Mouse (Mus musculus) CH12.LX (cell line): ENCODE measurements at regions not wholly inside any gene's neighbourhood (a gene's known extent, or its start where the extent isn't known, plus 50 kb on each side); places are given as distances from the start of the nearest gene placed in this dataset.

ENCODE experiments used
- DNase-seq: peaks from one replicate; pipeline ENCODE4 v3.0.0-alpha.2; 2013; ENCODE audit errors: extremely low read depth
- H3K27ac ChIP-seq: 2 replicates; pipeline ENCODE4 v1.5.1; 2012; ENCODE audit warnings: low read depth, mild to moderate bottlenecking, control low read depth, moderate library complexity; ENCODE audit not compliant: insufficient read depth
- H3K27me3 ChIP-seq: replicated peaks from 2 replicates; pipeline ENCODE3; 2012; ENCODE audit warnings: inconsistent platforms
- H3K36me3 ChIP-seq, 2 experiments: replicated peaks in 1 of 2; 2 replicates each; pipeline versions ENCODE3 to v1.6.1; 2012; ENCODE audit warnings: inconsistent platforms in 1 of 2, low read length in 1 of 2, mild to moderate bottlenecking in 1 of 2, mixed read lengths in 1 of 2, moderate library complexity in 1 of 2; ENCODE audit not compliant: control insufficient read depth in 1 of 2, insufficient read depth in 1 of 2
- H3K4me1 ChIP-seq, 2 experiments: 2 replicates each; pipeline ENCODE4 v1.6.1; 2012; ENCODE audit warnings: inconsistent platforms in 1 of 2, moderate library complexity in 1 of 2; ENCODE audit not compliant: insufficient read depth in 2 of 2, control insufficient read depth in 1 of 2
- H3K4me2 ChIP-seq: 2 replicates; pipeline ENCODE4 v1.6.1; 2012; ENCODE audit warnings: low read depth, mild to moderate bottlenecking, control low read depth; ENCODE audit not compliant: poor library complexity, insufficient read depth, severe bottlenecking
- H3K4me3 ChIP-seq, 3 experiments: fragments of 150-350 bp in 1 of 3; sonication (generic) in 1 of 3; replicated peaks in 1 of 3; 2 replicates each; pipeline versions ENCODE3 to v1.5.1; 2011 to 2012; ENCODE audit warnings: low read depth in 2 of 3, low read length in 2 of 3, mild to moderate bottlenecking in 2 of 3, moderate library complexity in 2 of 3, control low read depth in 1 of 3, improper control_type of control experiment in 1 of 3, inconsistent platforms in 1 of 3, mixed read lengths in 1 of 3; ENCODE audit not compliant: poor library complexity in 1 of 3
- H3K79me2 ChIP-seq: replicated peaks from 2 replicates; pipeline ENCODE4 v1.6.1; 2012; ENCODE audit warnings: mild to moderate bottlenecking, moderate library complexity; ENCODE audit not compliant: control insufficient read depth, poor library complexity, insufficient read depth, severe bottlenecking; ENCODE audit errors: extremely low read depth
- H3K9ac ChIP-seq: 2 replicates; pipeline ENCODE4 v1.6.1; 2012; ENCODE audit warnings: low read depth, mild to moderate bottlenecking, control low read depth, moderate library complexity; ENCODE audit not compliant: insufficient read depth
- H3K9me3 ChIP-seq: replicated peaks from 2 replicates; pipeline ENCODE3; 2012; ENCODE audit warnings: low read length, inconsistent platforms, mixed read lengths
- BHLHE40 ChIP-seq: IDR thresholded peaks from 2 replicates; pipeline ENCODE4 v1.6.1; 2011; ENCODE audit warnings: mild to moderate bottlenecking, low read depth, low read length, improper control_type of control experiment
- CHD1 ChIP-seq: IDR thresholded peaks from 2 replicates; pipeline ENCODE4 v1.6.1; 2012; ENCODE audit warnings: low read depth, low read length, improper control_type of control experiment, inconsistent platforms
- CTCF ChIP-seq, 2 experiments: IDR thresholded peaks in 1 of 2; conservative IDR thresholded peaks in 1 of 2; 2 replicates each; pipeline ENCODE4 v1.5.1; 2011 to 2012; ENCODE audit warnings: low read depth in 2 of 2, low read length in 2 of 2, improper control_type of control experiment in 1 of 2, inconsistent platforms in 1 of 2, mild to moderate bottlenecking in 1 of 2, moderate library complexity in 1 of 2
- ELF1 ChIP-seq: IDR thresholded peaks from 2 replicates; pipeline ENCODE4 v1.6.1; 2014; ENCODE audit warnings: low read depth, mild to moderate bottlenecking, inconsistent platforms, low read length, improper control_type of control experiment
- MEF2A ChIP-seq: IDR thresholded peaks from 2 replicates; pipeline ENCODE4 v1.6.1; 2014; ENCODE audit warnings: low read depth, mild to moderate bottlenecking, inconsistent platforms, low read length, improper control_type of control experiment, borderline replicate concordance
- MXI1 ChIP-seq: IDR thresholded peaks from 2 replicates; pipeline ENCODE4 v1.6.1; 2011; ENCODE audit warnings: mild to moderate bottlenecking, low read depth, low read length, improper control_type of control experiment
- MYC ChIP-seq: IDR thresholded peaks from 2 replicates; pipeline ENCODE4 v1.6.1; 2011; ENCODE audit warnings: low read depth, mild to moderate bottlenecking, improper control_type of control experiment, low read length
- NRF1 ChIP-seq: IDR thresholded peaks from 2 replicates; pipeline ENCODE4 v1.6.1; 2014; ENCODE audit warnings: low read depth, mild to moderate bottlenecking, inconsistent platforms, low read length, improper control_type of control experiment, moderate library complexity
- PAX5 ChIP-seq: IDR thresholded peaks from 2 replicates; pipeline ENCODE4 v1.6.1; 2012; ENCODE audit warnings: low read length, inconsistent platforms, mixed read lengths
- POLR2AphosphoS2 ChIP-seq: IDR thresholded peaks from 2 replicates; pipeline ENCODE4 v1.6.1; 2011; ENCODE audit warnings: low read depth, low read length, improper control_type of control experiment
- SMC3 ChIP-seq: IDR thresholded peaks from 2 replicates; pipeline ENCODE4 v1.6.1; 2011; ENCODE audit warnings: low read depth, low read length, improper control_type of control experiment
- TBP ChIP-seq: conservative IDR thresholded peaks from 2 replicates; pipeline ENCODE4 v1.6.1; 2011; ENCODE audit warnings: low read depth, low read length, improper control_type of control experiment
- TCF12 ChIP-seq: IDR thresholded peaks from 2 replicates; pipeline ENCODE4 v1.6.1; 2014; ENCODE audit warnings: low read depth, mild to moderate bottlenecking, inconsistent platforms, low read length, improper control_type of control experiment
- UBTF ChIP-seq: IDR thresholded peaks from 2 replicates; pipeline ENCODE4 v1.6.1; 2012; ENCODE audit warnings: low read depth, mild to moderate bottlenecking, inconsistent platforms, low read length, improper control_type of control experiment, moderate library complexity
- USF1 ChIP-seq: IDR thresholded peaks from 2 replicates; pipeline ENCODE4 v1.6.1; 2014; ENCODE audit warnings: low read depth, mild to moderate bottlenecking, inconsistent platforms, low read length, improper control_type of control experiment
- ZC3H11A ChIP-seq: IDR thresholded peaks from 2 replicates; pipeline ENCODE4 v1.6.1; 2012; ENCODE audit warnings: low read depth, mild to moderate bottlenecking, inconsistent platforms, low read length, improper control_type of control experiment
- ZMIZ1 ChIP-seq: IDR thresholded peaks from 2 replicates; pipeline ENCODE4 v1.6.1; 2012; ENCODE audit warnings: low read depth, mild to moderate bottlenecking, inconsistent platforms, low read length, improper control_type of control experiment
- ZNF384 ChIP-seq: IDR thresholded peaks from 2 replicates; pipeline ENCODE4 v1.6.1; 2012; ENCODE audit warnings: low read depth, low read length, improper control_type of control experiment, inconsistent platforms
- dilution Hi-C: fragments of 300-500 bp; cut with MboI; formaldehyde crosslinking; loops from 2 replicates; pipeline ENCODE4 v1.14.3; 2020; ENCODE audit warnings: low sequenced_read_pairs; ENCODE audit not compliant: extremely low pct_unique_long_range_greater_than_20kb, extremely low pct_ligation_motif_present
- in situ Hi-C: fragments of 300-500 bp; cut with MboI; formaldehyde crosslinking; loops from 3 replicates; pipeline ENCODE4 v1.14.3; 2019; ENCODE audit warnings: low sequenced_read_pairs, low pct_ligation_motif_present, low pct_unique_long_range_greater_than_20kb, mixed read lengths

- in situ Hi-C loops = no loop called here
- Histone ChIP-seq H3K4me2 (no peak overlapping the region), H3K4me1 (no peaks in the 10 kb centered on the region), H3K27ac (no peak overlapping the region), H3K9ac (no peak overlapping the region), H3K79me2 (no peaks in the 10 kb centered on the region), H3K27me3 (no peaks in the 10 kb centered on the region), H3K4me3 (no peak overlapping the region), H3K9me3 (no peaks in the 10 kb centered on the region), H3K36me3 (no peaks in the 10 kb centered on the region)
- TF ChIP-seq ZMIZ1 (no peak), MYC (no peak), PAX5 (no peak), UBTF (no peak), CTCF (conservative IDR thresholded peaks at IDR 0.05 in 1 of 2, IDR thresholded peaks at IDR 0.05 in 1 of 2; ENCODE audit: low read depth in 2 of 2, low read length in 2 of 2) (no peak), ZNF384 (no peak), BHLHE40 (no peak), SMC3 (no peak), TCF12 (no peak), TBP (no peak), MEF2A (no peak), USF1 (no peak), NRF1 (no peak)
- DNase-seq = no peak
- dilution Hi-C loops = no loop called here
Measured at GRCm38 (mm10) chr17:79414006-79414405, 59.1 kb upstream of the Cdc42ep3 start.

DNA sequence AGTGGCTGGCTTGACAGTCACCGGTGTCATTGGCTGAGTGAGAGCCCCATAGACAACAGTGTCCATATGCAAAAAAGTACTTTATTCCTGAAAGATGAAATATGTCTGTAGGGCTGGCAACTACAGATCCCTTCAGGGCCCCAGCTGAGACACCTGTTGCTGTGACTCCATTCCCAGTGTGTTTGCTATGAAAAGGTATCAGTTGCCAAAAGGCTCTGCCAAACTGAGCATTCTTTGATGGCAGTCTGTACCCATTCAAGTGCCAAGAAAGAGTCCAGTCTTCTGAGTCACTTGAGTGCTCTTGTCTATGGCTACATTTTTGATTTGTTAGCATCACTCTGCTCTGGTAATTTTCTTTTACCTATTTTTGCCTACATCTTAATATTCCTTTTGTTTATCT lies 63.1 kb upstream of the Cdc42ep3 start:
- no peak overlapping the region for H3K9ac ChIP-seq
- no peaks in the 10 kb centered on the region for H3K27me3 ChIP-seq
- peaks cover 0 to 5% of the 10 kb centered on the region in 2 experiments; a peak in 1 of 4 replicates for H3K4me1 ChIP-seq
- H3K9me3 ChIP-seq = no peaks in the 10 kb centered on the region
- H3K27ac ChIP-seq = no peak overlapping the region
- dilution Hi-C loops (no loop called here), in situ Hi-C loops (no loop called here)
- H3K4me3 ChIP-seq = no peak overlapping the region
- H3K79me2 ChIP-seq = no peaks in the 10 kb centered on the region
- no peaks in the 10 kb centered on the region for H3K36me3 ChIP-seq
- H3K4me2 ChIP-seq = no peak overlapping the region
- TF ChIP-seq CHD1 (no peak), POLR2AphosphoS2 (no peak), ZMIZ1 (no peak), ZC3H11A (no peak), BHLHE40 (no peak), UBTF (no peak), MXI1 (no peak), MEF2A (no peak), TBP (no peak), ELF1 (no peak)
- no peak for DNase-seq
